Mouse (Mus musculus) spleen, postnatal 10 days (tissue): Measurements from ENCODE around the gene Hmcn2.

Experiments
- DNase-seq, 2 experiments: peaks; one replicate each; pipeline ENCODE4 v3.0.0; 2021 to 2022; ENCODE audit warnings: low spot score in 2 of 2

Gene Hmcn2

GRCm38 (mm10) chr2:31455418-31455817 lies 141.2 kb downstream of the Hmcn2 start:
- DNase-seq, result no peak

GRCm38 (mm10) chr2:31458460-31458859 lies 144.2 kb downstream of the Hmcn2 start:
- DNase-seq, result no peak

GRCm38 (mm10) chr2:31458989-31459936 lies 145.0 kb downstream of the Hmcn2 start:
- no peak for DNase-seq

- peak; percentile 43 to 73 for DNase-seq
Observed at GRCm38 (mm10) chr2:31460025-31460571, 145.9 kb downstream of the Hmcn2 start.

GRCm38 (mm10) chr2:31460920-31461319 lies 146.7 kb downstream of the Hmcn2 start:
- no peak for DNase-seq

GRCm38 (mm10) chr2:31462051-31462450 lies 147.8 kb downstream of the Hmcn2 start:
- DNase-seq, result no peak

- DNase-seq, result no peak
Observed at GRCm38 (mm10) chr2:31463253-31463652, 149.0 kb downstream of the Hmcn2 start.

- no peak for DNase-seq
Observed at GRCm38 (mm10) chr2:31463696-31464528, 149.7 kb downstream of the Hmcn2 start.

GRCm38 (mm10) chr2:31464529-31464910 lies 150.3 kb downstream of the Hmcn2 start:
- DNase-seq, result no peak

- no peak for DNase-seq
Observed at GRCm38 (mm10) chr2:31467457-31467856, 153.2 kb downstream of the Hmcn2 start.

GRCm38 (mm10) chr2:31468857-31469256 lies 154.6 kb downstream of the Hmcn2 start:
- no peak for DNase-seq

GRCm38 (mm10) chr2:31469480-31469879 lies 155.3 kb downstream of the Hmcn2 start:
- no peak for DNase-seq

GRCm38 (mm10) chr2:31469931-31470682 lies 155.9 kb downstream of the Hmcn2 start, which contains the start of gene Ass1:
Gene Ass1, plus strand, starts transcription at chr2:31470207.
- DNase-seq, result peak; percentile 47 to 82

GRCm38 (mm10) chr2:31470683-31471385 lies 156.6 kb downstream of the Hmcn2 start:
- peak in 1 of 2 experiments; percentile 30 for DNase-seq

GRCm38 (mm10) chr2:31471611-31472010 lies 157.4 kb downstream of the Hmcn2 start:
- DNase-seq, result no peak

- DNase-seq, result peak; percentile 67 to 84
Observed at GRCm38 (mm10) chr2:31472406-31473065, 158.3 kb downstream of the Hmcn2 start.

GRCm38 (mm10) chr2:31473941-31474340 lies 159.7 kb downstream of the Hmcn2 start:
- peak in 1 of 2 experiments; percentile 65 for DNase-seq

- DNase-seq, result no peak
Observed at GRCm38 (mm10) chr2:31474686-31475085, 160.5 kb downstream of the Hmcn2 start.

GRCm38 (mm10) chr2:31476107-31476820 lies 162.0 kb downstream of the Hmcn2 start:
- no peak for DNase-seq
